Mouse (Mus musculus) monocyte, adult 5-6 weeks (primary cell): ENCODE data around the gene Sun2. TPM values are rescaled to one million over a fixed set of nuclear protein-coding genes. Genes with fewer than 3 reads are reported as not detected.

Source experiments
- ATAC-seq: fragments of 153-309, 156-312 bp; replicated peaks from 2 replicates; pipeline ENCODE4 v1.8.0; 2017; ENCODE audit warnings: mild to moderate bottlenecking; ENCODE audit not compliant: low TSS enrichment, insufficient number of reproducible peaks, severe bottlenecking, poor library complexity, low FRiP score
- total RNA-seq: library from RNA; stranded (forward); fragments of 200-1000, 200-491, 200-594 nt; gene quantifications from 3 replicates; pipeline ENCODE4 v1.2.3, GENCODE M21; 2017

Gene Sun2
- total RNA-seq, 1 experiment from 2014 or later, result 138 TPM

GRCm38 (mm10) chr15:79733192-79733591 is 9.1 kb downstream of the Sun2 start:
- no peak for ATAC-seq

DNA sequence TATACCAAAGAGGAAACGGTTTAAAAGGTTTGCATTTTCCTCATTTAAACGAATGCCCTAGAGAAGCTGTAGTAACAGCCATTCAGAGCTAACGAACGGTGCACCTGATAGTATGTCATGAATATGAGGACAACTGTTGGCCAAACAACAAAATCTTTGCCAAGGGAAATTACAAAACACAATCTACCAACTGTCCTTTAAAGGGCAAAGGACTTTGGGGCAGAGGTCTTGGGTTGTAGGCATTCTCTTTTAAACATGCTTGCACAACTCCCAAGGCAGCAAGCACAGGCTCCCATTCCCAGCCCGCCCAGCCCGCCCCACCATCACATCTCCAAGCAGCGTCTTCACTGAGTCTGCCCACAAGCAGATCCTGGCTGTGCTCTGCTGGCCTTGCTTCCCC is 10.8 kb downstream of the Sun2 start:
- no peak for ATAC-seq

DNA sequence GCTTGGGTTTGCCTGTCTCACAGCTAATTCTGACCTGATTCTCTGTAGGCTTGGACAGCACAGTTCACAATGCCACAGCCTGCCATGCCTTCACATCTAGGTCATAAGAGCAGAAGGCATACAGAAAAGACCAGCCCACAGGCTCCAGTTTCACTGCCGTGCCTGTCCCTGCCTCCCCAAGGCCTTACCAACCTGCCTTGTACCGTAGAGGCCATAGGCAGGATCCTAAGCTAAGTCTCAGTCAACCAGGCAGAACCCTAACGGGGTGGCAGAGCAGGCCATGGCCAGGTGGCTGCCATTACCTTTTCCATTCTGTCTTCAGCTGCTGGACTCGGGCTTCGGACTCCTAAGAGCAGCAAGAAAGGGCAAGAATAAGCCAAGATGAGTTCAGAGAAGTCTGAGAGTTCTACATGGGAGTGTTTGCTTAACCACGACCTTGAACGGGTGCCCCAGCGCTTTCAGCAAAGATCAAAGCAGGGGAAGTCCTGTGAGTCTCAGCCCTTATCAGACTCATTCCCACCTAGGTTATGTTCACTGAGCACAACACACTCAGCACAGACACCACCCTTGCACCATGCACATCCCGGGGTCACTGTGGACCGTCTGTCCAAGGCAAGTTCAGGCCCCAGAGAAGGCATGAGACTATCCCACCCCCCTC is 13.5 kb downstream of the Sun2 start:
- no peak for ATAC-seq

- ATAC-seq, result no peak
These were observed 14.0 kb downstream of the Sun2 start for GRCm38 (mm10) chr15:79728311-79728710.

DNA sequence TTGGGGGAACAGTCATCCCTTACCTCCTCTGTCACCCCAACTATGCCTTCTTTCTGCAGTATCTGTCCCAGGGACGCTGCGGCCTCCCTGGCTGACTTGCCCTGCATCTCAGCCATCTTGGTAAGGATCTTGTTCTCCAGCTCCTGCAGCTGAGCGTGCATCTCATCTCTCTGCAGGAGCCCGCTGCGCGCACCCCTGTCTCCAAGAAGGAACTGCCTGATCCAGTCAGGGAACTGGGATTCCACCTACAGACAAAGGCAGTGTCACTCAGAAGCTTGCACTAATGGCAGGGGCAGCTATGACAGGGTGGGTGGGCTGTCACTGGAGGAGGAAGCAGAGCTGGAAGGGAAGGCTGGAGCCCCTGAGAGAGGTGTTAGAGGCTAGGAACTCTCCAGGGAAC is 14.5 kb downstream of the Sun2 start:
- no peak for ATAC-seq

GRCm38 (mm10) chr15:79725190-79725789 is 17.0 kb downstream of the Sun2 start:
- no peak for ATAC-seq

GRCm38 (mm10) chr15:79723439-79723838 is 18.9 kb downstream of the Sun2 start:
- ATAC-seq, result peak; percentile 57

DNA sequence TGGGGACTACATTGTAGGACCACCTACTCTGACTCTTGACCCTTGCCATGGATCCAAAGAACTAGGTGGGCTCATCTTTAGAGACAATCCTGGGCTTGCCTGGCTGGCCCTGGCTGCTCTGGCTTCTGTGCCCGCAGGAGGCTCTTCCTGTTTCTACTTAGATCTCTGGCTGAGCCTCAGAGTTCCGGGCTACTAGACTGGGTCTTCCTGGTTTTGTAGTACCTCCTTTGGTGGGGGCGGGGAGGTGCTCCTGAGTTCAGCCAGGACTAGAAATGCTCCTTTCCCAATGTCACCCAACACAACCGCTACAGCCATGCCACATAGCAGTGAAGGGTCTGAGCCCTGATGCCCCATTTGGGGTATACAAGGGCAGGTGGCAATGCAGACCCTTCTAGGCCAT is 21.5 kb downstream of the Sun2 start:
- no peak for ATAC-seq

GRCm38 (mm10) chr15:79720267-79720666 is 22.1 kb downstream of the Sun2 start:
- no peak for ATAC-seq

- no peak for ATAC-seq
These were observed 25.6 kb downstream of the Sun2 start for GRCm38 (mm10) chr15:79716710-79717109.

GRCm38 (mm10) chr15:79715646-79716045 is 26.7 kb downstream of the Sun2 start:
- no peak for ATAC-seq

DNA sequence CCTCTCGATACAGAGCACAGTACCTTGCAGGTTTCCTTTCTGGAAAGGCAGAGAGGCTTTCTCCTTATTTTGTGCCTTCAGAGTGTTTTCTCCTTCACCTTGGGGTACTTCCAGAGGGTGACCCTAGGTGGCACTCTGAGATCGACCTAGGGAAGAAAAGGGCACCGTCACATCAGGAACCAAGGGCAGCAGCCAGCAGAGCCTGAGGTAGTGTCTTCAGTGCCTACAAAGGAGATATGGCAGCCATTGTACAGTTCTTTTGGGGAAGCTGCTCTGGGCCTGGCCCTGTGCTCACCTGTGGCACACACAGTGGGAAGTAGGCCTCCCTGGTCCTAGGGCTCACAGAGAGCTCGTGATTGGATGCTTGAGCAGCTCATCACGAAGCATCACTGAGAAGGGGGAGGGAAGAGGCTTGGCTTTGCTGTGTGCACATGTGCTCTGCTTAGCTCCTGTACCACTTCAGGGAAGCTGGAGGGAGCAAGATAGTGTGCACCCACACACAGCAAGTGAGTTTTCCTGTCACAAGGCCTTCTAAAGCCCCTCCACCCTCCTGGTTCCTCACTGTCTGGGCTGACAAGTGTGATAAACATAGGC is 34.0 kb downstream of the Sun2 start:
- ATAC-seq, result no peak

GRCm38 (mm10) chr15:79706603-79707214 is 35.6 kb downstream of the Sun2 start:
- ATAC-seq, result no peak

DNA sequence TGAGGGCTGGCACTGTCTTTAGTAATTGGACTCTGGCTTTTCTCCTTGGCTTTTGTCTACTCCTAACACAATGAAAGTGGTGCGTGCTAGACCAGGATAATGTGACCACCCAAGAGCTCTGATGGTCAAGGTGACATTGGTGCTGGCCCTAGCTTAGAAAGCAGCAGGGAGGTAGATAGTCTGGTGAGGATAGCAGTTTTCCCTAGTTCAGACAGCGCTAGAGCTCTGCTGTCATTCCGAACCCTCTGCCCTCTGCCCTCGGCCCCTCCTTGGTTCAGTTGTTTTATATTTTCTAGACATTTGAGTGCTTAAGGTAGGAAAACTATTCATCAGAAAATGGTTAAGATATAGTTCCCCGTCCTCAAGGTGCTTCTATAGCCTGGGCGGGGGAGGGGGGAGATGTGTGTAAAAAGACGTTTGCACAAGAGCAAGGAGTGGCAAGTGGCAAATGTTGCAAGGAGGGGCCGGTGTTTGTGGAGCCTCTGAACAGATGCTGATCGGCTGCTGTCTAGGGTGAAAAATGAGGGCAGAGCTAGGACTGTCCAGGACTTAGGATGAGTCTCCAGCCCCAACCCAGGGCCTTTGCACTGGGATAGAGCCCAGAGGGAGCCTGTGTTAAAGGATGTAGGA is 44.7 kb downstream of the Sun2 start:
- ATAC-seq, result no peak

- no peak for ATAC-seq
These were observed 45.3 kb downstream of the Sun2 start for GRCm38 (mm10) chr15:79697011-79697410.

GRCm38 (mm10) chr15:79696508-79696907 is 45.8 kb downstream of the Sun2 start:
- ATAC-seq, result no peak

GRCm38 (mm10) chr15:79695516-79695915 is 46.8 kb downstream of the Sun2 start:
- ATAC-seq, result no peak

- no peak for ATAC-seq
These were observed 47.8 kb downstream of the Sun2 start for GRCm38 (mm10) chr15:79694512-79694911.

DNA sequence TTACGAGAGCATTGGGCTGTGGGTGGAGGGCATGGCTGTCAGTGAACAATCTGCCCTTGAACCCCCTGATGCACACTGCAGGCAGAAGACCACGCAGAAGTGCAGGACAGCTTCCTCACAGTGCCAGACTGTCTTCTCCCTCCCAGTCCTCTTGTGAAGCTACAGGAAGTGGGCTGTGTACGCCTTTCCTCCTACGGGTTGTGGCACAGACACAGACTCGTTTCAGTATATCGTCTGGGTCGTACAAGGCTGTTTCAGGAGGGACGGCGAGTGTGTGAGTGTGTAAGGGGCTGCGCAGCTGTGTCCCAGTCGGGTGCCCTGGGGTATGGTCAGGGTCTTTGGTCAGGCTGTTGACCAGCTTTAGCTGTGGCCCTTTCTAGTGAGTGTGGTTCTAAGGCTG is 48.6 kb downstream of the Sun2 start:
- no peak for ATAC-seq
